Mouse (Mus musculus) embryo, embryonic 11.5 days (tissue): ENCODE data around the gene Ifitm10.
"Not testable (repeated sequence)": the region's sequence is repeated elsewhere in the genome, so short reads cannot be mapped to it uniquely, and the experiment has no call there.

Experiments used
- DNase-seq: peaks from one replicate; pipeline ENCODE4 v3.0.0-alpha.2; 2012; ENCODE audit warnings: low read depth, low spot score

Gene Ifitm10

DNA sequence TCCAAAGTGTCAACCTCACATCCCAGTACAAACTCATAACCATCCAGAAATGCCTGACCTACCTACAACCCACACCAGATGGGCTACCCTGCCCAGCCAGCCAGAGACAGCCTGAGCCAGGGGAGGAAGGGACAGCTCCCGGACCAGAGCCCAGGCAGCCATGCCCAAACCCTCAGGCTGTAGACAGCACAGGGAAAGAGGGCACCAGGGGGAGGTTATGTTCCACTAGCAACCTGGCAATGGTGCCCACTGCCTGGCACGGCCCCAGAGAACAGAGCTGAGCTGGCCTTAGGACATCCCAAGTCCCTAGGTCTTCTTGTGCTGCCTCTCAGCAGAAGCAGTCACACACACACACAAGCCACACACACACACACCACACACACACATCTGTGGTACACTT is 4.7 kb downstream of the Ifitm10 start:
- DNase-seq = no peak

DNA sequence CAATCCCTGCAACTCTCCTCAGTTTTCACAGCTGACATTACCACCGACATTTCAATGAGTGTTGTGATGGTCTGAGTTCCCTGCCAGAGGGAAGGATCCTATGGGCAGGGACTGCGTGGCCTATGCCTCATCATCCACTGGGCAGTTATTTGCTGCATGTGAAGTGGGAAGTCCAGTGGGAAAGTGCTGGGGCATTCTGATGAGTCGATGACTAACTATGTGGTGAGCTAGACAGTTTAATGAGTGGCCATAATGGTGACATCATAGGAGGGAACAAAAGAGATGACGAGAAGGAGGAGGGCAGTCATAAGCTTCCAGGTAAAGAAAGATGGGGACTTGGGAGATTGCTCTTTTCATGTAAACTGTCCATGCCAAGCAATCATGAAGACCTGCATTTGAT is 10.4 kb downstream of the Ifitm10 start:
- no peak for DNase-seq

DNA sequence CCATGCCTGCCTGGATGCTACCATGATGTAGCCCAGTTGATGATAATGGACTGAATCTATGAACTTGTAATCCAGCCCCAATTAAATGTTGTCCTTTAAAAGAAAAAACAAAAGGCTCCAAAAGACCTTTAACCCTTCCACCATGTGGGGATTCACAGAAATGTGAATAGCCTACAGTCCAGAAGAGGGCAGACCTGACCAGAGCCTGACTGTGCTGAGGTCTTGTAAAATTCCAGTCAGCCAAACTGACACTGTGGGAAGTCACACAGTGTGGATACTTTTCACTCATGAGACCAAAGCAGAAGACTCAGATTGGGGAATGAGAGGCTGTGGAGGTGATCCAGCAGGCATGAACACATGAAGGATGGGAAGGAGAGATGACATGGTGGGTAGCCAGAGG is 12.8 kb downstream of the Ifitm10 start:
- no peak for DNase-seq

DNA sequence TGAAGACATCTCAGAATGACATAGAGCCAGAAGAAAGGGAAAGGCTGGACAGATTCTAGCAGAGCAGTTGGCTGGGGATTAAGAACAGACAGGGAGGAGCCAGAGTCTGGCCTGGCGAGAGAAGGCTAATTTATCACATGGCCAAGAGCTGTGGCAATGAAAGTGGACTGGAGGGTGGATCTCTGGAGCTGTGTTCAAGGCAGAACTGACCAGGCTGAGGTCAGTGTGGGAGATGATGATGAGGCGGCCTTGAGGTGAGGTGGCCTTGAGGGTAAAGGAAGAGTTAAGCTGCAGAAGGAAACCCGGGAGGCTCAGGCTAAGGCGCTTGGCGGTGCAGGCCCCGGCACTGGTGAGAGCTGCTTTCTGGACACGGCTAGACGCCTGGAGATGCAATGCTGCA is 14.4 kb downstream of the Ifitm10 start:
- DNase-seq = no peak

DNA sequence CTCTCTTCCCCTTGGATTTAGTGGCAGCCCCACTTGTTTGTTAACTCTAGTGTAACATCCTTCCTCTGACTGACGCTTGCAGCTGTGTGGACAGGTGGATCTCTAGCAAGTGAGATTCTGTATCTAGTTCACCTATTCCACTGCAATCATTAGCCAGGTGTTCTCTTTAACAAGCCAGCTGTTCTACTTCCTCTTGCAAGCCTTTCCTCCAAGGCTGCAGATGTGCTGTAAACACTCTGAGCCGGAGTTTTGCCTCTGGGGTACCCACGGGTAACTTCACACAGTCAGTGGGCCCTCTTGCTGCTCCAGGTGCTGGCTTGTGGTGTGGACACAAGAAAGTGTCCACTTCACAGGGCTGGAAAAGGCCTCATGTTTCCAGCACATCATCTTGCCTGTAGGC is 16.0 kb downstream of the Ifitm10 start:
- DNase-seq = no peak

DNA sequence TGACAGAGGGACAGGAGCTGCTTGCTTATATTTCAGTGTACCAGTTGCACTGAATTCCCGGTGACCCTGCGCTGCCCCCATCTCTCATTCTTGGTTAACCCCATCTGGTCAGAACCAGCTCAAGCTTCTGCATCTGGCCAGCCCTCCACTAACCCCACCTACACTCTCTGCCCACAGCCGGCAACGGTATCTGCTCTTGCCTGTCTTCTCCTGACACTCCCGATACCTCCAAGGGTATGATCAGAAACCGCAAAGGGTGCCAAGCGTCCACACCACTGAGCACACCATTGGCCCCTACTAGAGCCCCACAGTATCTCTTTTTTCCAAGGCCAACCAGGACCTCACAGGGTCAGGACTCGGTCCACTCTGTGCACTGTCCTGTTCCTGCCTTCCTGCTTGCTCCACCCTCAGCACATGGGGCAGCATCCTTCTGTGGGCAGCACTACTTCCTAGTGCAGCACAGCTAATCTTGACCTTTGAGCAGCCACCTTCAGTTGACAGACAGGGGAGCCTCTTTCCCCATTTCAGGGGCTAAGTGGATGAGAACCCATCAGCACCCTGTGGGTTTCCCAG is 18.8 kb downstream of the Ifitm10 start:
- DNase-seq = no peak

DNA sequence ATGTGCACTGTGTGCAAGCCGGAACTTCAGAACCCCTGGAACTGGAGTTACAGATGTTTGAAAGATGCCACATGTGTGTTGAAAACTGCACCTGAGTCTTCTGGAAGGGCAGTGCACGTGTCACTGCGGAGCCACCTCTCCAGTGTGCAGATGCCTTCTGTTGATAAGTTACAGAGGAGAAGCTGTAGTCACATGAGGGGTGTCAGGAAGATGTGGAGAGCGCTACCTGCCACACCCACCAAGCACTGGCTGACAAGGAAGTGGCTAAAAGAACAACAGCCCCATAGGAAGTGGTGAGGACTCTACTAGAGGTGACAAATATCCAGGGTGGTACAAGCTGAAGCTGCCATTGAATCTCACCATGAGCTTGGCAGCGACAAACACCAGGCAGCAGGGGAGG is 19.7 kb downstream of the Ifitm10 start:
- DNase-seq = no peak

DNA sequence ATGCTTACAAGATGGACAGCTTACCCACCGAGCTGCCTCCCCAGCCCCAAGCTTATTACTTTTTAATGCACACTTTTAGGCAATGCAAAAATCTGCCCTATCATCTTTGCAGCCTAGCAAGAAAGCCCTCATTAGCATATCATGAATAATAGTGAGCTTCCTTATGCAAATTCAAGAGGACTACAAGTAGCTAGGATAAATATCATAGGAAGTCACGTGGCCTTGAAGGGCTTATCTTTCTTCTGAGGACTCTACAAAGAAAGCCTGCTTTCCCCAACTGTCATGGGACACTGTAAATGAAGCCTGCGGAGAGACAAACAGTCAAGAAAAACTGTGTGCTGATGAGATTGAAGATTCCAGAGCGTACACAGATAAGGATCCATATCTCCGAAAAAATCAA is 22.0 kb downstream of the Ifitm10 start:
- no peak for DNase-seq

DNA sequence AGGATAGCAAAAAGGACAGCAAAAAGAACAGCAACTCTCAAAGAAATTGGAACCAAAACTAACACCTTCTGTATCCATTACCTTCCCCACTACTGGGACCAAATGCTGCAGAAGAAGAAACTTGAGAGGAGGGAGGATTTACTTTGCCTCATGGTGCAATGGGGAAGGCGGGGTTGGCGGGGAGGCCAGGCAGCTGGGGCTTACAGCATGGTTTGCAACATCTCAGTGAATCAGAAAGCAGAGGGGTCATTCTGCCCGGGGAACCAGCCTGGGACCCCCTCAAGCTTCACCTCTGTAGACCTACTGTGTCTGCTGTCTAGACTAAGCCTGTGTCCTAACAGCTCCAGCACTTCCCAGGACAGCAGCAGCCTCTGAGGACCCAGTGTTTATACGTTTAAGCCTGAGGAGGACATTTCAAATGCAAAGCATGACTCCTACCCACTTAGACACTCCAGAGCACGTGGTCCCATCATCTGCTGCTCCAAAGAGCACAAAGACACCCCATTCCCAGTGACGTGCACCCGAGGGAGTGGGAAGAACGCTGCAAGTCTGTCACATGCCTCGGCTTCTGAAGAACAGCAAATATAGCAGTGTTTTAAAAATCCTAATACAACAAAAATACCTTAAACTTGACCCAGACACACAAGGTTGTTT is 24.1 kb downstream of the Ifitm10 start:
- DNase-seq = no peak

DNA sequence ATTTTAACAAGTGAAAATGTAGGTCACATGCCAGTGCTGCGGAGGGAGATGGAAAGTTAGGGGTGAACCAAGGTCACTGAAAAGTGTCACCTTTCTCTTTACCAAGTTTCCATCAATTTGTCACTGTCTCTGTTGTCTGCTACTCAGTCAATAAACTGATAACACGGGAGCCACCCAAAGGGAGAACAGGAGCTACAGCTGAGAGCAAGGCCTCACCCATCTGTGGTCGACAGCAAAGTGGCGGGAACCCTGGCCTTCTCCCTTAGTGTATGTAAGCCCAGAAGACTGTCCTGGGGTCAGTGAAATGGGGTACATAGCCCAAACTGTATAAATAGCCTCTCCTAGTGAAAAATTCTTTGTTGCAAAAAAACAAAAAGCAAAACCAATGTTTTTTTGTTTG is 26.0 kb downstream of the Ifitm10 start:
- no peak for DNase-seq

DNA sequence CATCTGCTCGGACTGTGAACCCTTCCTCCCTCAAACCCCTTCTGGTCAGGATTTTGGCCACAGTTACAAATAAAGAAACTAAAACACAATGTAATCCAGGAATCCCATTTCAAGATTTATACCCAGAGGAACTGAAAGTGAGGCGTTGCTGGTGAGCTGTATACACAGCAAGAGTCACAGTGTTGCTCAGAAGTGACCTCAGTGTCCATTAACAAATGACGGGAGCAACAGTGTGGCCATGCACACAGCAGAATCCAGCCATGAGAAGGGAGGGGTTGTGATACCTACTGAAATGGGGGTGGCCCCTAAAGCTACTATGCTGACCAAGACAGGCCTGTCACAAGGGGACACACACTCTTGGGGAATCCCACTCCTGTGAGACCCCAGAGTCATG is 31.3 kb downstream of the Ifitm10 start:
- DNase-seq = no peak

DNA sequence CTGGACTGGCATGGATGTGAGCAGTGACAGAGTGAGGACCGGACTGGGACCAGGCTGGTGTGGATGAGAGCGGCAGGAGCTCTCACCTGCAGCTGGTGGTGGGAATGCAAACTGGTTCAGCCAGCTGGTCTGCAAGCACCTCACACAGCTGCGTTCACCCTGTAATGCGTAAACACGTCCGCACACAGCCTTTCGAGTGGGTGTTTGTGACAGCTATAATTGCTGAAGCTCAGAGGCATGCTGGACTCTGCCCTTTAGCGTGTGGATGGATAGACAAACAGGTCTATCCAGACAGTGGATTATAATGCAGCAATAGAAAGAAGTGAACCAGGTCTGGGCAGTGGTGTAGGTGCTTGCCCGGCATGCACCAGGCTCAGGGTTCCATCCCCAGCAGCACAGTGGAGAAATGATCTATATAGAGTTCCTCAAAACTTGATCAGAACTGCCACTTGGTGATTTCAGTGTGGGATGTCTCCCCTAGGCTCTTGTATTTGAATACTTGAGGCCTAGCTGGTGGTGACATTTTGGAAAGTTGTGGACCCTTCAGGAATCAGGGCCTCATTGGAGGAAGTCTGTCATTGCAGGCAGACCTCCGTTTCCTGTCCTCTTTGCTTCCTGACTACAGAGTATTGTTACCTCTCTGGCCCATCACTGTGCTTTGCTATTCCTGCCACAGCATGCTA is 31.8 kb downstream of the Ifitm10 start:
- DNase-seq = no peak

DNA sequence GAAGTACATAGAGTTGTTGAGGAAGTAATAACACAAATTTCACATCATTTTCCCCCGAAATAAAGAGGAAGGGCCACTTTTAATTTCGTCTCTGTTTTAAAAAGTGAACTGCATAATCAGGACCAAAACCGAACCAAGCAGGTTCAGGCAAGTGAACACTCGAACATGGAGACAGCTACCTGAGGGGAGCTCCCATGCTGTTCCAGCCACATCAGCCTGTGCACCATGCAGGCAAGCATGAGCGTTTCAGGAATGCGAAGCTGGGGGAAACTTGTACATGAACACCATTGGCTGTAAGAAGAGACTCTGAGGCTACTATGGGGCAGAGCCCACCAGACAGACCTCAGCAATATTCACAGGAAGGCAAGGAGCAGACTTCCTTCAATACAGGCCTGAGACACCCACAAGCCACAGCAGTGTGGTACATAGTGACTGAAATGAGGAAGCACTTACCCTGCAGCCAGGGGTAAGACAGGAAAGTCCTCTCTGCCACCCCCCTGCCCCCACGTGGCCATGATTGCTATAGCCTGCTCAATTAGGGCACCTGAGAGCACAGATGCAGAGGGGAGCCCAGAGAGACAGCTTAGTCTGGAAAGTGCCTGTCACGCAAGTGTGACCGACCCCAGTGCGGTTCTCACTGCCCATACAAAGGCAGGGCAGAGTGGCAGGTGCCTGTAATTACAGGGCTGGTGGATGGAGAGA is 33.1 kb downstream of the Ifitm10 start:
- no peak for DNase-seq

DNA sequence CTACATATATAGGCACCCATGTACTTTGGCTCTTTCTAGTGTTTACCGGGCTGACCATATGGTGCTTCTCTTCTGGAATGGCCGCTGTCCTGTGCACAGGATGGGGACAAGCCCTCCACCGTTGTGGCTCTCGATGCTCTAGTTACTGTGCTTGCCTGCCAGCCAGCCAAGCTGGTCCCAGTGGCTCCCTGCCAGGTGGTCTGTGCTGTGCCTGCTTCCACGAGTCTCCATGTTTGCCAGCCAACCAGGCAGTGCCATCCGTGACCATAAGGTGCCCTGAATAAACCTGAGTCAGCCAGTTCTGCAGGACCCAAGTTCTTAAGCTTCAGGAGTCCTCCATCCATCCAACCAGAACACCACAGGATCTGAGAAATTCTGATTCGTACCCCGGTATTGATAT is 38.4 kb downstream of the Ifitm10 start:
- no peak for DNase-seq

DNA sequence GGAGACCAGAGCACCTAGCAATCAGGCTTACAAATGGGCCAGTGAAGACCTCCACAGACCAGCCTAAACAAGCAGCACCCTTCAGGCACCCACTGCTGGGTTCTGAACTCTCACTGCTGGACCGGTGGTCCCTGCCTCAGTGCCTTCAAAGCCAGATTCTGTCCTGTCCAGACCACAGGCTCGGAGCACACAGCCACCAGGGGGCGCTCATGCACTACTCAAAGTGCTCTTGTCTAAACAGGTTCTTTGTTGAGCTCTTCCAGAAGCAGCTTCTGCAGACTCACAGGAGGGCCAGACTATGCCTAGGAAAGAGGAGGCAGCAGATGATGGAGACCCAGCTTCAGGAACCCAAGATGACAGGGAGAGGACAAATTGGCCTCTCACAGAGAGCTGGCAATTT is 39.3 kb downstream of the Ifitm10 start:
- DNase-seq = peak; percentile 77

DNA sequence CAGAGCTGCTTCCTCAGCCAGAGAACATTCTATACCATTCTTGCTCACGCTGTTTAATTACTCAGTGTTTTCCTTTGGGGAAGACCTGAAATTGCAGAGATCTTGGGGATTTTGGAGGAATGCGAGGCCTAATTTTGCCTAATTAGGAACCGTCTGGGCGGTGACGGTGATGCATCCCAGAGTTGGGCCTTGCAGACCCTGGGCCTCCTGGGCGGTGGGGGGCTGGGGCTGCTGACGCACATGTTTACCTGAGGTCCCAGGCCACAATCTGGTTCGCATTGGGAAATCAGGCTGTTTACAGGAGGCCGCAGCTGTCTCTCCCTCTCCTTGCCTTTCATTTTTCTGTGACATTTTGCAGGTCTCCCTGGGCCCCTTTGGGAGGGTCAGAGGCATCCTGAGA is 40.8 kb downstream of the Ifitm10 start:
- not testable (repeated sequence) for DNase-seq

DNA sequence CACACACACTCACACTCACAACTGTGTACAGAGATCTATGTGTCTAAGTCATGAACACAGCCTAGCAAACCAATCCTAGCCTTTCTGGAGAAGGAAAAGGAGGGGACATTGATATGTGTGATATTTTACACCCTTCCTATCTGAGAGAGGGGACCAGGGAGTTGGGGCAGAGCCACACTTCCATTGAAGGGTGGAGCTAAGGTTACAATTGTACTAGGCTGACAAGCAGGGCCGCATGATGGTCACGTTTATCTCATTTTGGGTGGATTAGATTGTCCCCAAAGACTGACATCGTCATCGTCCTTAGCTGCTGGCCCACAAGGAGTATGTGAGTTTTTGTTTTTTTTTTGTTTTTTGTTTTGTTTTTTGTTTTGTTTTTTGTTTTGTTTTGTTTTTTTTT is 42.3 kb downstream of the Ifitm10 start:
- DNase-seq = no peak

DNA sequence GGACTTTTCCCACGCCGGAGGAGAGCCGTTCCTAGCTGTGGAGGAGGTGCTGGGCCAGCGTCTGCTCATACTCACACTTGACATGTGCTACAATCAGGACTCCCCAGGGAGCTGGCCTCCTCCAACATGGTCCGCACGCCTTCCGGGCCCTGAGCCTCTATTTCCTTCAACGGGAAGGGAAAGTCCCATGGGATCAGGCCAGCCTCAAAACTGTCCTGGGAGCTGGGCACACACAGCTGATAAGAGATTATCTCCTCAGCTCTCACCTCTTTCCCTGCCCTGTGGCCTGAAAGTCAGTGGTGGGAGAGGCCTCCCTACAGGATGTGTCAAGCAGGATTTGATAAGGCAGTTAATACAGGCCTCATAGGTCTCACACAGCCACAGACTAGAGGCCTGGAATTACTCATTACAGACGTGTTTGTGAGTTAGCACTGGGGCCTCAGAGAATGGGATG is 43.3 kb downstream of the Ifitm10 start:
- DNase-seq = no peak

DNA sequence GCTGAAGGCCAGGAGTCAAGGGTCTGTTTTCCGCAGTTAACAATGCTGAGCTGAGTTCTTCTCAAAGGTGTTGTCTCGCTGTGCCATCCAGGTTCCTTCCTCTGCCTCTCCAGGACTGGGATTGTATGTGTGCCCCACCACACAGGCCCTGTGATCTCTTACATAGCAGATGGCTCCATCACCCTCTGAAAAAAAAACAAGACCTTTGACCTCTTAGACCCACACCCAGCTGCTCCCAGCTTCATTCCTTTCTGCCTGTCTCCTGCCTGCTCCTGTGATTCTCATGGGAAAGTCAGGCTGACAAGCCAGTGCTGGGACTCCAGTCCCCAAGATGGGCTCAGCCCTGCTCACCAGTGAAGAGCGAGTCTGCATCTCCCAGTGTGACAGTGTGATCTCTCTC is 45.0 kb downstream of the Ifitm10 start:
- no peak for DNase-seq

DNA sequence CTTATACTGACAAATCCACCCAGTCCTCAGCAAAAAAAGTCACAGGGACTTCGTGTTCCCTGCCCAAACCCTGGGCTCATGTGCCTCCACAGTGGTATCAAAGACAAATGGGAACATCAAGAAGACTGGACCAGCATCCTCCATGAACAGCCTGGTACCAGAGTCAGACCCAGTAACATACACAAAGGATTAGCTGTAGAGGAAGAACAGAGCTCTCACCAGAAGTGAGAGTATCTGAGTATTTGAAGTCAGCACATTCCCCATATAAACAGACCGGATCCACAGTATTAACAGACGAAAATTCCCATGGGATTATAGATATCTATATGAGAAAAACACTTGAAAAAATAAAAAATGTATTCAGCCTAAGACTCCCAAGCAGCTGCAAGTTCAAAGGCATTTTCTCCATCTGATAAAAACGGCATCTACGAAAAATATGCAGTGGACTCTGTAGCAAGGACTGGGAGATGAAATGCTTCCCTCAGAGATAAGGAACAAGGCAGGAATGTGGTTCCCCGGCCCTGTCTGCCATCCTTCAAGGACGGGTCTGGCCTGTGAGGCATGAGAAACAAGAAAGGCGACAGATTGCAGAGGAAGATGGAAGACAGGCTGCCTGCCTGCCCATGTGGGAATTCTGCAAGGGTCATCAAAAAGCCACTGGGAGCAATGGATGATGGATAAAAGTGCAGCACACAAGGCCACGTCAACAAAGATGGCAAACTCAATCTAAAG is 46.7 kb downstream of the Ifitm10 start:
- DNase-seq = no peak

DNA sequence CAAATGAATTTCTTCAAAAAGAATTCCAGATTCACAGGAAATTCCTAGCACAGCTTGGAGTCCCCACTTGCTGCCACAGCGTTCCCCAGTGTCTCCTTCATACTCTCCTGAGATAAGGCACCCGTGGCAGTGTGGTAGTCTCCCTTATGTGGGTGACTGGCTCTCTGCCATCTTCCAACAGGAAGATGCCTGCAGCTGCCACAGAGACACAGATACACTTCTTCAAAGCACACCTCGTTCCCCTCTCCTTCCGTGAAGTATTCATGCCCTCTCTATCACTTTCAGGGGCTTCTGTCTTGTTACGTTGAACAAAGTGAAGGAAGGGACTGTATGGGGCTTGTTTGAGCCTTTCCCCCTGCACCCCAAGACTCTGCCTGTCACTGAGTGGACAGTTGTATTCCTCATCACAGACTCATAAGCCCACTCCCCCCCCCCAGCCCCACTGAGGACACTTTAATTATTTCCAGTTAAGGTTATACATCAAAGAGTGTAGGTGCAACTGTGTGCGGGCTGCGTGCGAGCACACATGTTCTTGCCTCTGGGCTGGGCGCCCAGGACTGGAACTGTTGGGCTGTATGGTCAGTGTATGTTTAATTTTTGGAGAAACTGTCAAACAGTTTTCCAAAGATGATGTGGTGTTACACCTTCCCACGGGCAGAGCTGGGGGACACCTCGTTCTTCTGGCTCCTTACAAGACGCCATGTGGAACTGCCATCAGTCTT is 50.0 kb downstream of the Ifitm10 start:
- DNase-seq = no peak
